Mouse (Mus musculus) CH12.LX (cell line): ENCODE data around the gene Alg1. TPM values are rescaled to one million over a fixed set of nuclear protein-coding genes. Genes with fewer than 3 reads are reported as not detected.

ENCODE experiments used
- DNase-seq: peaks from one replicate; pipeline ENCODE4 v3.0.0-alpha.2; 2013; ENCODE audit errors: extremely low read depth
- H3K27ac ChIP-seq: 2 replicates; pipeline ENCODE4 v1.5.1; 2012; ENCODE audit warnings: low read depth, mild to moderate bottlenecking, control low read depth, moderate library complexity; ENCODE audit not compliant: insufficient read depth
- H3K27me3 ChIP-seq: replicated peaks from 2 replicates; pipeline ENCODE3; 2012; ENCODE audit warnings: inconsistent platforms
- H3K36me3 ChIP-seq, 2 experiments: replicated peaks in 1 of 2; 2 replicates each; pipeline versions ENCODE3 to v1.6.1; 2012; ENCODE audit warnings: inconsistent platforms in 1 of 2, low read length in 1 of 2, mild to moderate bottlenecking in 1 of 2, mixed read lengths in 1 of 2, moderate library complexity in 1 of 2; ENCODE audit not compliant: control insufficient read depth in 1 of 2, insufficient read depth in 1 of 2
- H3K4me1 ChIP-seq, 2 experiments: 2 replicates each; pipeline ENCODE4 v1.6.1; 2012; ENCODE audit warnings: inconsistent platforms in 1 of 2, moderate library complexity in 1 of 2; ENCODE audit not compliant: insufficient read depth in 2 of 2, control insufficient read depth in 1 of 2
- H3K4me2 ChIP-seq: 2 replicates; pipeline ENCODE4 v1.6.1; 2012; ENCODE audit warnings: low read depth, mild to moderate bottlenecking, control low read depth; ENCODE audit not compliant: poor library complexity, insufficient read depth, severe bottlenecking
- H3K4me3 ChIP-seq, 3 experiments: fragments of 150-350 bp in 1 of 3; sonication (generic) in 1 of 3; replicated peaks in 1 of 3; 2 replicates each; pipeline versions ENCODE3 to v1.5.1; 2011 to 2012; ENCODE audit warnings: low read depth in 2 of 3, low read length in 2 of 3, mild to moderate bottlenecking in 2 of 3, moderate library complexity in 2 of 3, control low read depth in 1 of 3, improper control_type of control experiment in 1 of 3, inconsistent platforms in 1 of 3, mixed read lengths in 1 of 3; ENCODE audit not compliant: poor library complexity in 1 of 3
- H3K79me2 ChIP-seq: replicated peaks from 2 replicates; pipeline ENCODE4 v1.6.1; 2012; ENCODE audit warnings: mild to moderate bottlenecking, moderate library complexity; ENCODE audit not compliant: control insufficient read depth, poor library complexity, insufficient read depth, severe bottlenecking; ENCODE audit errors: extremely low read depth
- H3K9ac ChIP-seq: 2 replicates; pipeline ENCODE4 v1.6.1; 2012; ENCODE audit warnings: low read depth, mild to moderate bottlenecking, control low read depth, moderate library complexity; ENCODE audit not compliant: insufficient read depth
- H3K9me3 ChIP-seq: replicated peaks from 2 replicates; pipeline ENCODE3; 2012; ENCODE audit warnings: low read length, inconsistent platforms, mixed read lengths
- E2F4 ChIP-seq: IDR thresholded peaks from 2 replicates; pipeline ENCODE4 v1.6.1; 2011; ENCODE audit warnings: low read depth, low read length, improper control_type of control experiment; ENCODE audit not compliant: insufficient replicate concordance
- ELF1 ChIP-seq: IDR thresholded peaks from 2 replicates; pipeline ENCODE4 v1.6.1; 2014; ENCODE audit warnings: low read depth, mild to moderate bottlenecking, inconsistent platforms, low read length, improper control_type of control experiment
- ETS1 ChIP-seq: conservative IDR thresholded peaks from 2 replicates; pipeline ENCODE4 v1.6.1; 2012; ENCODE audit warnings: low read depth, mild to moderate bottlenecking, inconsistent platforms, low read length, improper control_type of control experiment, moderate library complexity
- GABPA ChIP-seq: IDR thresholded peaks from 2 replicates; pipeline ENCODE4 v1.6.1; 2012; ENCODE audit warnings: low read depth, low read length, improper control_type of control experiment, inconsistent platforms; ENCODE audit not compliant: insufficient replicate concordance
- HCFC1 ChIP-seq: IDR thresholded peaks from 2 replicates; pipeline ENCODE4 v1.6.1; 2012; ENCODE audit warnings: low read depth, mild to moderate bottlenecking, inconsistent platforms, low read length, improper control_type of control experiment
- KAT2A ChIP-seq: IDR thresholded peaks from 2 replicates; pipeline ENCODE4 v1.6.1; 2012; ENCODE audit warnings: low read length, improper control_type of control experiment, inconsistent platforms; ENCODE audit not compliant: insufficient replicate concordance
- MAFK ChIP-seq: IDR thresholded peaks from 2 replicates; pipeline ENCODE4 v1.6.1; 2011; ENCODE audit warnings: low read length, improper control_type of control experiment; ENCODE audit not compliant: insufficient replicate concordance
- MAX ChIP-seq: IDR thresholded peaks from 2 replicates; pipeline ENCODE4 v1.6.1; 2011; ENCODE audit warnings: low read length, improper control_type of control experiment
- MAZ ChIP-seq: IDR thresholded peaks from 2 replicates; pipeline ENCODE4 v1.6.1; 2012; ENCODE audit warnings: low read depth, mild to moderate bottlenecking, inconsistent platforms, low read length, improper control_type of control experiment, moderate library complexity
- MEF2A ChIP-seq: IDR thresholded peaks from 2 replicates; pipeline ENCODE4 v1.6.1; 2014; ENCODE audit warnings: low read depth, mild to moderate bottlenecking, inconsistent platforms, low read length, improper control_type of control experiment, borderline replicate concordance
- MXI1 ChIP-seq: IDR thresholded peaks from 2 replicates; pipeline ENCODE4 v1.6.1; 2011; ENCODE audit warnings: mild to moderate bottlenecking, low read depth, low read length, improper control_type of control experiment
- NELFE ChIP-seq: IDR thresholded peaks from 2 replicates; pipeline ENCODE4 v1.6.1; 2011; ENCODE audit warnings: low read depth, low read length, improper control_type of control experiment
- PAX5 ChIP-seq: IDR thresholded peaks from 2 replicates; pipeline ENCODE4 v1.6.1; 2012; ENCODE audit warnings: low read length, inconsistent platforms, mixed read lengths
- RAD21 ChIP-seq: IDR thresholded peaks from 2 replicates; pipeline ENCODE4 v1.6.1; 2011; ENCODE audit warnings: low read depth, mild to moderate bottlenecking, low read length, improper control_type of control experiment, moderate library complexity
- RCOR1 ChIP-seq: conservative IDR thresholded peaks from 2 replicates; pipeline ENCODE4 v1.6.1; 2012; ENCODE audit warnings: low read depth, mild to moderate bottlenecking, inconsistent platforms, low read length, improper control_type of control experiment
- TBP ChIP-seq: conservative IDR thresholded peaks from 2 replicates; pipeline ENCODE4 v1.6.1; 2011; ENCODE audit warnings: low read depth, low read length, improper control_type of control experiment
- UBTF ChIP-seq: IDR thresholded peaks from 2 replicates; pipeline ENCODE4 v1.6.1; 2012; ENCODE audit warnings: low read depth, mild to moderate bottlenecking, inconsistent platforms, low read length, improper control_type of control experiment, moderate library complexity
- USF1 ChIP-seq: IDR thresholded peaks from 2 replicates; pipeline ENCODE4 v1.6.1; 2014; ENCODE audit warnings: low read depth, mild to moderate bottlenecking, inconsistent platforms, low read length, improper control_type of control experiment
- ZKSCAN1 ChIP-seq: IDR thresholded peaks from 2 replicates; pipeline ENCODE4 v1.6.1; 2012; ENCODE audit warnings: low read depth, inconsistent platforms, low read length, improper control_type of control experiment, borderline replicate concordance
- ZMIZ1 ChIP-seq: IDR thresholded peaks from 2 replicates; pipeline ENCODE4 v1.6.1; 2012; ENCODE audit warnings: low read depth, mild to moderate bottlenecking, inconsistent platforms, low read length, improper control_type of control experiment
- ZNF384 ChIP-seq: IDR thresholded peaks from 2 replicates; pipeline ENCODE4 v1.6.1; 2012; ENCODE audit warnings: low read depth, low read length, improper control_type of control experiment, inconsistent platforms
- dilution Hi-C: fragments of 300-500 bp; cut with MboI; formaldehyde crosslinking; loops from 2 replicates; pipeline ENCODE4 v1.14.3; 2020; ENCODE audit warnings: low sequenced_read_pairs; ENCODE audit not compliant: extremely low pct_unique_long_range_greater_than_20kb, extremely low pct_ligation_motif_present
- in situ Hi-C: fragments of 300-500 bp; cut with MboI; formaldehyde crosslinking; loops from 3 replicates; pipeline ENCODE4 v1.14.3; 2019; ENCODE audit warnings: low sequenced_read_pairs, low pct_ligation_motif_present, low pct_unique_long_range_greater_than_20kb, mixed read lengths
- polyA plus RNA-seq: library from polyadenylated mRNA; unstranded; fragments of >175 nt; gene quantifications from 2 replicates; pipeline ENCODE4 v1.2.1, GENCODE M21; 2012; ENCODE audit warnings: low read depth; ENCODE audit not compliant: insufficient read length
- total RNA-seq, 2 experiments: library from RNA; depleted of rRNA; stranded (reverse); fragments of 300-350 nt in 1 of 2; fragments of >200 nt in 1 of 2; gene quantifications; 2 replicates each; pipeline ENCODE4 v1.2.3; 2012 to 2014

Alg1 gene
- total and polyA plus RNA-seq, 3 experiments = 55.7 to 65.7 (median 63.5) TPM

- no peak overlapping the region for H3K27ac ChIP-seq
- TF ChIP-seq MAFK (no peak), RCOR1 (no peak), MAZ (no peak), MEF2A (no peak), RAD21 (no peak), NELFE (no peak), ZNF384 (no peak), MXI1 (no peak), ZKSCAN1 (no peak), PAX5 (no peak), E2F4 (no peak), UBTF (no peak), TBP (no peak), MAX (no peak), ZMIZ1 (no peak), ETS1 (no peak), HCFC1 (no peak), ELF1 (no peak)
- no peaks in the 10 kb centered on the region for H3K4me1 ChIP-seq
- H3K9me3 ChIP-seq = no peaks in the 10 kb centered on the region
- in situ Hi-C loops (no loop called here), dilution Hi-C loops (no loop called here)
- no peak for DNase-seq
- H3K79me2 ChIP-seq = no peaks in the 10 kb centered on the region
- H3K27me3 ChIP-seq = peaks cover 44% of the 10 kb centered on the region
- no peak overlapping the region for H3K9ac ChIP-seq
- H3K4me3 ChIP-seq = no peak overlapping the region
- H3K4me2 ChIP-seq = no peak overlapping the region
- no peaks in the 10 kb centered on the region for H3K36me3 ChIP-seq
Measured at GRCm38 (mm10) chr16:5271411-5272035, 38.1 kb downstream of the Alg1 start.

GRCm38 (mm10) chr16:5272371-5272770 lies 39.0 kb downstream of the Alg1 start:
- no peaks in the 10 kb centered on the region for H3K4me1 ChIP-seq
- H3K9me3 ChIP-seq = no peaks in the 10 kb centered on the region
- H3K27me3 ChIP-seq = peaks cover 52% of the 10 kb centered on the region
- no peak overlapping the region for H3K27ac ChIP-seq
- H3K4me3 ChIP-seq = no peak overlapping the region
- dilution Hi-C loops = no loop called here
- no peaks in the 10 kb centered on the region for H3K36me3 ChIP-seq
- DNase-seq = no peak
- no peak for TF ChIP-seq MEF2A
- TF ChIP-seq ETS1 = no peak
- no peak for TF ChIP-seq GABPA
- TF ChIP-seq ZNF384 = no peak
- TF ChIP-seq KAT2A = no peak
- no peak for TF ChIP-seq USF1
- TF ChIP-seq, all 38 proteins: peak for 0
- Histone ChIP-seq H3K79me2 (no peaks in the 10 kb centered on the region), H3K9ac (no peak overlapping the region), H3K4me2 (no peak overlapping the region)
- in situ Hi-C loops = no loop called here
